Mouse (Mus musculus) ovary, adult 18-20 months (tissue): ENCODE measurements around the gene Pdss2.
"Not testable (repeated sequence)": the region's sequence is repeated elsewhere in the genome, so short reads cannot be mapped to it uniquely, and the experiment has no call there.

Experiments
- DNase-seq: peaks from one replicate; pipeline ENCODE4 v3.0.0; 2022; ENCODE audit warnings: low spot score, mixed read lengths

Gene Pdss2

GRCm38 (mm10) chr10:43376749-43377148, 155.5 kb downstream of the Pdss2 start:
- no peak for DNase-seq

GRCm38 (mm10) chr10:43378279-43378678, 157.0 kb downstream of the Pdss2 start:
- DNase-seq: no peak

GRCm38 (mm10) chr10:43378732-43379644, 157.7 kb downstream of the Pdss2 start:
- no peak for DNase-seq

GRCm38 (mm10) chr10:43382660-43383059, 161.4 kb downstream of the Pdss2 start:
- no peak for DNase-seq

- no peak for DNase-seq
Observed at GRCm38 (mm10) chr10:43384623-43385022, 163.3 kb downstream of the Pdss2 start.

- DNase-seq: no peak
Observed at GRCm38 (mm10) chr10:43392921-43393320, 171.6 kb downstream of the Pdss2 start.

GRCm38 (mm10) chr10:43393818-43394217, 172.5 kb downstream of the Pdss2 start:
- no peak for DNase-seq

GRCm38 (mm10) chr10:43395824-43396223, 174.5 kb downstream of the Pdss2 start:
- DNase-seq: no peak

- no peak for DNase-seq
Observed at GRCm38 (mm10) chr10:43399596-43400316, 178.5 kb downstream of the Pdss2 start.

- no peak for DNase-seq
Observed at GRCm38 (mm10) chr10:43406107-43406506, 184.8 kb downstream of the Pdss2 start.

- DNase-seq: no peak
Observed at GRCm38 (mm10) chr10:43406885-43407284, 185.6 kb downstream of the Pdss2 start.

- no peak for DNase-seq
Observed at GRCm38 (mm10) chr10:43409506-43410230, 188.4 kb downstream of the Pdss2 start.

- DNase-seq: not testable (repeated sequence)
Observed at GRCm38 (mm10) chr10:43411164-43411563, 189.9 kb downstream of the Pdss2 start.

GRCm38 (mm10) chr10:43417346-43417745, 196.1 kb downstream of the Pdss2 start:
- DNase-seq: no peak

GRCm38 (mm10) chr10:43420660-43421413, 199.6 kb downstream of the Pdss2 start:
- no peak for DNase-seq

- DNase-seq: no peak
Observed at GRCm38 (mm10) chr10:43422061-43422770, 200.9 kb downstream of the Pdss2 start.

- DNase-seq: no peak
Observed at GRCm38 (mm10) chr10:43424545-43424944, 203.3 kb downstream of the Pdss2 start.

- no peak for DNase-seq
Observed at GRCm38 (mm10) chr10:43430606-43431005, 209.3 kb downstream of the Pdss2 start.

GRCm38 (mm10) chr10:43434326-43434725, 213.0 kb downstream of the Pdss2 start:
- no peak for DNase-seq

GRCm38 (mm10) chr10:43435757-43436156, 214.5 kb downstream of the Pdss2 start:
- no peak for DNase-seq

GRCm38 (mm10) chr10:43439492-43439941, 218.2 kb downstream of the Pdss2 start:
- no peak for DNase-seq
